Mouse (Mus musculus) CH12.LX (cell line): ENCODE measurements at regions not wholly inside any gene's neighbourhood (a gene's known extent, or its start where the extent isn't known, plus 50 kb on each side); places are given as distances from the start of the nearest gene placed in this dataset.

Experiments
- DNase-seq: peaks from one replicate; pipeline ENCODE4 v3.0.0-alpha.2; 2013; ENCODE audit errors: extremely low read depth
- H3K27ac ChIP-seq: 2 replicates; pipeline ENCODE4 v1.5.1; 2012; ENCODE audit warnings: low read depth, mild to moderate bottlenecking, control low read depth, moderate library complexity; ENCODE audit not compliant: insufficient read depth
- H3K27me3 ChIP-seq: replicated peaks from 2 replicates; pipeline ENCODE3; 2012; ENCODE audit warnings: inconsistent platforms
- H3K36me3 ChIP-seq, 2 experiments: replicated peaks in 1 of 2; 2 replicates each; pipeline versions ENCODE3 to v1.6.1; 2012; ENCODE audit warnings: inconsistent platforms in 1 of 2, low read length in 1 of 2, mild to moderate bottlenecking in 1 of 2, mixed read lengths in 1 of 2, moderate library complexity in 1 of 2; ENCODE audit not compliant: control insufficient read depth in 1 of 2, insufficient read depth in 1 of 2
- H3K4me1 ChIP-seq, 2 experiments: 2 replicates each; pipeline ENCODE4 v1.6.1; 2012; ENCODE audit warnings: inconsistent platforms in 1 of 2, moderate library complexity in 1 of 2; ENCODE audit not compliant: insufficient read depth in 2 of 2, control insufficient read depth in 1 of 2
- H3K4me2 ChIP-seq: 2 replicates; pipeline ENCODE4 v1.6.1; 2012; ENCODE audit warnings: low read depth, mild to moderate bottlenecking, control low read depth; ENCODE audit not compliant: poor library complexity, insufficient read depth, severe bottlenecking
- H3K4me3 ChIP-seq, 3 experiments: fragments of 150-350 bp in 1 of 3; sonication (generic) in 1 of 3; replicated peaks in 1 of 3; 2 replicates each; pipeline versions ENCODE3 to v1.5.1; 2011 to 2012; ENCODE audit warnings: low read depth in 2 of 3, low read length in 2 of 3, mild to moderate bottlenecking in 2 of 3, moderate library complexity in 2 of 3, control low read depth in 1 of 3, improper control_type of control experiment in 1 of 3, inconsistent platforms in 1 of 3, mixed read lengths in 1 of 3; ENCODE audit not compliant: poor library complexity in 1 of 3
- H3K79me2 ChIP-seq: replicated peaks from 2 replicates; pipeline ENCODE4 v1.6.1; 2012; ENCODE audit warnings: mild to moderate bottlenecking, moderate library complexity; ENCODE audit not compliant: control insufficient read depth, poor library complexity, insufficient read depth, severe bottlenecking; ENCODE audit errors: extremely low read depth
- H3K9ac ChIP-seq: 2 replicates; pipeline ENCODE4 v1.6.1; 2012; ENCODE audit warnings: low read depth, mild to moderate bottlenecking, control low read depth, moderate library complexity; ENCODE audit not compliant: insufficient read depth
- H3K9me3 ChIP-seq: replicated peaks from 2 replicates; pipeline ENCODE3; 2012; ENCODE audit warnings: low read length, inconsistent platforms, mixed read lengths
- CHD2 ChIP-seq: IDR thresholded peaks from 2 replicates; pipeline ENCODE4 v1.6.1; 2011; ENCODE audit warnings: low read length, improper control_type of control experiment
- HCFC1 ChIP-seq: IDR thresholded peaks from 2 replicates; pipeline ENCODE4 v1.6.1; 2012; ENCODE audit warnings: low read depth, mild to moderate bottlenecking, inconsistent platforms, low read length, improper control_type of control experiment
- IRF4 ChIP-seq: IDR thresholded peaks from 2 replicates; pipeline ENCODE4 v1.6.1; 2014; ENCODE audit warnings: low read depth, mild to moderate bottlenecking, inconsistent platforms, low read length, improper control_type of control experiment
- MAX ChIP-seq: IDR thresholded peaks from 2 replicates; pipeline ENCODE4 v1.6.1; 2011; ENCODE audit warnings: low read length, improper control_type of control experiment
- MAZ ChIP-seq: IDR thresholded peaks from 2 replicates; pipeline ENCODE4 v1.6.1; 2012; ENCODE audit warnings: low read depth, mild to moderate bottlenecking, inconsistent platforms, low read length, improper control_type of control experiment, moderate library complexity
- MXI1 ChIP-seq: IDR thresholded peaks from 2 replicates; pipeline ENCODE4 v1.6.1; 2011; ENCODE audit warnings: mild to moderate bottlenecking, low read depth, low read length, improper control_type of control experiment
- NELFE ChIP-seq: IDR thresholded peaks from 2 replicates; pipeline ENCODE4 v1.6.1; 2011; ENCODE audit warnings: low read depth, low read length, improper control_type of control experiment
- POLR2A ChIP-seq: IDR thresholded peaks from 2 replicates; pipeline ENCODE4 v1.6.1; 2011; ENCODE audit warnings: low read depth, mild to moderate bottlenecking, improper control_type of control experiment, low read length
- POLR2AphosphoS2 ChIP-seq: IDR thresholded peaks from 2 replicates; pipeline ENCODE4 v1.6.1; 2011; ENCODE audit warnings: low read depth, low read length, improper control_type of control experiment
- RAD21 ChIP-seq: IDR thresholded peaks from 2 replicates; pipeline ENCODE4 v1.6.1; 2011; ENCODE audit warnings: low read depth, mild to moderate bottlenecking, low read length, improper control_type of control experiment, moderate library complexity
- SMC3 ChIP-seq: IDR thresholded peaks from 2 replicates; pipeline ENCODE4 v1.6.1; 2011; ENCODE audit warnings: low read depth, low read length, improper control_type of control experiment
- TBP ChIP-seq: conservative IDR thresholded peaks from 2 replicates; pipeline ENCODE4 v1.6.1; 2011; ENCODE audit warnings: low read depth, low read length, improper control_type of control experiment
- UBTF ChIP-seq: IDR thresholded peaks from 2 replicates; pipeline ENCODE4 v1.6.1; 2012; ENCODE audit warnings: low read depth, mild to moderate bottlenecking, inconsistent platforms, low read length, improper control_type of control experiment, moderate library complexity
- USF1 ChIP-seq: IDR thresholded peaks from 2 replicates; pipeline ENCODE4 v1.6.1; 2014; ENCODE audit warnings: low read depth, mild to moderate bottlenecking, inconsistent platforms, low read length, improper control_type of control experiment
- ZC3H11A ChIP-seq: IDR thresholded peaks from 2 replicates; pipeline ENCODE4 v1.6.1; 2012; ENCODE audit warnings: low read depth, mild to moderate bottlenecking, inconsistent platforms, low read length, improper control_type of control experiment
- ZKSCAN1 ChIP-seq: IDR thresholded peaks from 2 replicates; pipeline ENCODE4 v1.6.1; 2012; ENCODE audit warnings: low read depth, inconsistent platforms, low read length, improper control_type of control experiment, borderline replicate concordance
- dilution Hi-C: fragments of 300-500 bp; cut with MboI; formaldehyde crosslinking; loops from 2 replicates; pipeline ENCODE4 v1.14.3; 2020; ENCODE audit warnings: low sequenced_read_pairs; ENCODE audit not compliant: extremely low pct_unique_long_range_greater_than_20kb, extremely low pct_ligation_motif_present
- in situ Hi-C: fragments of 300-500 bp; cut with MboI; formaldehyde crosslinking; loops from 3 replicates; pipeline ENCODE4 v1.14.3; 2019; ENCODE audit warnings: low sequenced_read_pairs, low pct_ligation_motif_present, low pct_unique_long_range_greater_than_20kb, mixed read lengths

GRCm38 (mm10) chr16:28082891-28083649 lies 669.8 kb downstream of the Fgf12 start:
- Histone ChIP-seq H3K27me3 (no peaks in the 10 kb centered on the region), H3K4me3 (no peak overlapping the region), H3K36me3 (no peaks in the 10 kb centered on the region), H3K27ac (no peak overlapping the region), H3K4me2 (no peak overlapping the region), H3K79me2 (no peaks in the 10 kb centered on the region), H3K9ac (no peak overlapping the region), H3K9me3 (no peaks in the 10 kb centered on the region), H3K4me1 (no peaks in the 10 kb centered on the region)
- TF ChIP-seq MXI1 (no peak), TBP (no peak), ZC3H11A (no peak), MAX (no peak), SMC3 (no peak), MAZ (no peak), ZKSCAN1 (no peak), POLR2A (no peak), POLR2AphosphoS2 (no peak), UBTF (no peak), HCFC1 (no peak), RAD21 (no peak), USF1 (no peak), CHD2 (no peak), IRF4 (no peak)
- DNase-seq = no peak
- in situ Hi-C loops = no loop called here
- dilution Hi-C loops = no loop called here

GRCm38 (mm10) chr16:28089489-28090134 lies 663.3 kb downstream of the Fgf12 start:
- in situ Hi-C loops (no loop called here), dilution Hi-C loops (no loop called here)

More at GRCm38 (mm10) chr16:28089489-28090134, 663.3 kb downstream of the Fgf12 start:
- DNase-seq = no peak
- Histone ChIP-seq H3K27ac (no peak overlapping the region), H3K9ac (no peak overlapping the region), H3K4me2 (no peak overlapping the region), H3K27me3 (no peaks in the 10 kb centered on the region), H3K79me2 (no peaks in the 10 kb centered on the region), H3K9me3 (no peaks in the 10 kb centered on the region), H3K4me1 (no peaks in the 10 kb centered on the region), H3K36me3 (no peaks in the 10 kb centered on the region), H3K4me3 (no peak overlapping the region)
- no peak for TF ChIP-seq NELFE
